Mouse (Mus musculus): ENCODE results near the gene Gm26558. TPM values are rescaled to one million over a fixed set of nuclear protein-coding genes. Genes with fewer than 3 reads are reported as not detected.

The Gm26558 gene
- polyA plus RNA-seq, 1 experiment from 2014 or later: 2.4 TPM

DNA sequence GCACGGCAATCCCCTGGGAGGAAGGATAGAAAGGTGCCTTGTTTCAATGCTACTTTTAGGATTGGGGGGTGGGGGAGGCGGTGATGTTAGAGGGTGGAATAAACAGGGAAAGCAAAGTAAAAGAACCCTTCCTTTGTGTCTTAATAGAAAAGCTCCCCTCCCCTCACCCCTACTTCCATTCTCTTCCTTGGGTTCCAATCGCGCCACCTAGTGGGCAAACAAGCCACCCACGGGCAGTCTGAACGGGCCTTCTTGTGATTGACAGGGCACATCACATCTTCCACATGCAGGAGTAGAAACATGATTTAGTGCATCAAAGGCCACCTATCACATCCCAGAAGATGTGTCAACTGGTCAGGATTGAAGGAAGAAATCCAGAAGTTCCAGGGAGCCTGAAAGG lies 41.7 kb downstream of the Gm26558 start:
- no peaks in the 10 kb centered on the region for H3K27me3 ChIP-seq
- WGBS: 24% methylated on average over 6 of the region's 6 CpGs
- H3K36me3 ChIP-seq: no peaks in the 10 kb centered on the region
- no peak overlapping the region for H3K4me2 ChIP-seq
- no peak overlapping the region for H3K4me3 ChIP-seq
- no peaks in the 10 kb centered on the region for H3K4me1 ChIP-seq (replicated peaks)
- H3K9me3 ChIP-seq (replicated peaks): no peaks in the 10 kb centered on the region
- no peak for ATAC-seq (replicated peaks; ENCODE audit: insufficient number of reproducible peaks, insufficient read depth, low FRiP score, low read depth)
- H3K27ac ChIP-seq: no peak overlapping the region
- no peak overlapping the region for H3K9ac ChIP-seq

DNA sequence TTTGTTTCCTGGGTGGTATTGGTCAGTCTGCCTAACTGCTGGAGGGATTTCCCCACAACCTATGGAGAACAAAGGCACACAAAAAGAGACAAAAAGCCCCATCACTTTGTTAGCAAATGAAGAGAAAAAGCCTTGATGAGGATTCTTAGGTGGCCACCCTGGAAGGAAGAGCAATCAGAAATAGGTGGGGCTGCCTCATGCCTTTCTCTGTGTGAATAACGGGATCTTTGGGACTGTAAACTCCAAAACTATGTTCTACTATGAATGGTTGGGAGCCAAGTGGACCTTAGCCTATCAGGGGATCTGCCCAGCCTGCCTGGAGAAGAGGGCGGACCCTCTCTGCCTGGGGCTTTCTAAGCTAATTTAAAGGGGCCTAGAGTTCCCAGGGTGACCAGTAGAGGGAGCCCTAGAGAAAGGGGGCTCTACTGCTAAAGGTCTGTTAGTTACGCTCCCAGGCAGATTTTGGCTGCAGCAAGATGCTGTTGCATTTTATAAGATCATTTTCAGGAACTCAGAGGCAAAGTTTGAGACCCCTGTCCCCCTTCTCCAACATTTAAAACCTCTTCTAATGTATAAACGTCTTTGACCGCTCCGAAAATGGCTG lies 42.6 kb downstream of the Gm26558 start:
- Histone ChIP-seq H3K27ac (no peak overlapping the region), H3K9ac (no peak overlapping the region), H3K4me1 (replicated peaks) (no peaks in the 10 kb centered on the region), H3K4me3 (no peak overlapping the region), H3K4me2 (no peak overlapping the region), H3K27me3 (no peaks in the 10 kb centered on the region), H3K9me3 (replicated peaks) (no peaks in the 10 kb centered on the region), H3K36me3 (no peaks in the 10 kb centered on the region)
- no peak for ATAC-seq (replicated peaks; ENCODE audit: insufficient number of reproducible peaks, insufficient read depth, low FRiP score, low read depth)
- 89% methylated on average over 6 of the region's 6 CpGs for WGBS

DNA sequence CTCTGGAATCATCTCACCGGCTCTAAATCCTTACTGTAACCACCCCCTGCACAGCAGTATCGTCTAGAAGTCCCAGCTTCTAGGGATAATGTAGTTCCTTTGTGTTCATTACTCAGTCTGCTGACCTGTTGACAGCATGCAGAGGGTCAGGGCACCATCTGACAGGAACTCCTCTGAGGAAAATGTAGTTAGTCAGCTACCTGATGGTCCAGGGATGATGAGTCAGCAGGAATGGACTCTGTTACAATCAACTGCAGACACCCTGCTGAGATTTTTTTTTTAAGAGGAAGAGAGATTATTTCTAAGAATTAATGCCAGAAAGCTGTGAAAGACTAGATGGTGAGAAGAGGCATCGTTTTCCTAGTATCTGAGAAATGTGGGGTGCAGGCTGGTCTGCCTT lies 45.3 kb downstream of the Gm26558 start:
- Histone ChIP-seq H3K27me3 (no peaks in the 10 kb centered on the region), H3K4me3 (no peak overlapping the region), H3K36me3 (no peaks in the 10 kb centered on the region), H3K4me1 (replicated peaks) (no peaks in the 10 kb centered on the region), H3K4me2 (no peak overlapping the region), H3K27ac (no peak overlapping the region), H3K9me3 (replicated peaks) (no peaks in the 10 kb centered on the region), H3K9ac (no peak overlapping the region)
- WGBS: 58% methylated on average over 3 of the region's 3 CpGs
- ATAC-seq (replicated peaks; ENCODE audit: insufficient number of reproducible peaks, insufficient read depth, low FRiP score, low read depth): no peak

DNA sequence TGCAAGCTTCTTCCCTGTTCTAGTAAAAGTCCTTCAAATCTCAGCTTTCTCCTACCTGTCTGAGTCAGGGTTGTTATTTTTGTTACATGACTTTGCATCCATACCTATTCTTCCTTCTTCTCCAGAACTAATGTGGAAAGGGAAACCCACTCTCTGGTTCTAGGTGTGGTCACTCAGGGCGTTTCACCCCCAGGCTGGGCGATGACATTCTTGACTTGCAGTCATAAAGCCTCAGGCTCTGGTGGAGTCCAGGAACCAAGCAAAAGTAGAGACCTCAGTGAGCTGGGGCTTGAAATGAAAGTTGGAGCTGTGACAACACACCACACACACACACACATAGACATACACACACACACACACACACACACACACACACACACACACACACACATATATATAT lies 45.8 kb downstream of the Gm26558 start:
- Histone ChIP-seq H3K4me1 (replicated peaks) (no peaks in the 10 kb centered on the region), H3K27ac (no peak overlapping the region), H3K9me3 (replicated peaks) (no peaks in the 10 kb centered on the region), H3K4me3 (no peak overlapping the region), H3K27me3 (no peaks in the 10 kb centered on the region), H3K36me3 (no peaks in the 10 kb centered on the region), H3K4me2 (no peak overlapping the region), H3K9ac (no peak overlapping the region)
- no peak for ATAC-seq (replicated peaks; ENCODE audit: insufficient number of reproducible peaks, insufficient read depth, low FRiP score, low read depth)
- 73% methylated on average over 2 of the region's 2 CpGs for WGBS

DNA sequence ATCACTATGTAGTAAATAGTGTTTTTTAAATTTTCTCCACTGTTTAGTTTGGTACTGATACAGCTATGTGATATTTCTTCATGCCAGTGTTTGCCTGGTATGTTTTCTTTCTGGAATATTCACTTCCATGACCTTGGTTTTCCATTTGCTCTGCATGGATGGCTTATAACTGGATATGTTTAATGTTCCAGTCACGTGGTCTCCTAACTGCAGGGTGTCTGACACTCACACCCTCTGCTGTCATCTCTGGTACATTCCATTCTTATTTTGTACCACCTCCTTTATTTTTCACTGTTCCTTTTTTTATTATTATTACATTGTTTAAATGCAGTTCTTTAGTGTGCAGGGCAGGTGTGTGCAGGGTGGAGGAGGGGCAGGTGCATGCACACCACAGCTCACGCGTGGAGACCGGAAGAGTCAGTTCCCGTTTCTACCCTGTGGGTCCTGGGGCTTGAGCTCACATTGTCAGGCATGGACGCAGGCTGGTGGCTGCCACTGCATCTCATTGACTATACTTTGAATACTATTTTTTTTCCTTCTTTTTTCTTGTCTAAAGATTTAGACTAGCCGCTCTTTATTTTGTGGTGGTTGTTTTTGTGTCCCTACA lies 47.1 kb downstream of the Gm26558 start:
- Histone ChIP-seq H3K9me3 (replicated peaks) (no peaks in the 10 kb centered on the region), H3K9ac (no peak overlapping the region), H3K4me1 (replicated peaks) (no peaks in the 10 kb centered on the region), H3K4me2 (no peak overlapping the region), H3K36me3 (no peaks in the 10 kb centered on the region), H3K27me3 (no peaks in the 10 kb centered on the region), H3K27ac (no peak overlapping the region), H3K4me3 (no peak overlapping the region)
- ATAC-seq (replicated peaks; ENCODE audit: insufficient number of reproducible peaks, insufficient read depth, low FRiP score, low read depth): no peak
- 81% methylated on average over 7 of the region's 7 CpGs for WGBS

Other genes with a start within 250 kb of the Gm26558 start
- gene Sp5, start 187.2 kb downstream of the Gm26558 start, polyA plus RNA-seq (2015; fragmentation: Nextera tagmentation; extraction: Ambion mirVana): 0.55 and 1.1 TPM in 2 replicates
- gene Erich2, start 153.3 kb downstream of the Gm26558 start, polyA plus RNA-seq (2015; fragmentation: Nextera tagmentation; extraction: Ambion mirVana): 0.66 and 1.3 TPM in 2 replicates
- 0.20 and 0.32 TPM in 2 replicates for gene Gad1, start 109.0 kb downstream of the Gm26558 start, polyA plus RNA-seq (2015; fragmentation: Nextera tagmentation; extraction: Ambion mirVana)
- 113 and 136 TPM in 2 replicates for gene Gorasp2, start 532 bp downstream of the Gm26558 start, polyA plus RNA-seq (2015; fragmentation: Nextera tagmentation; extraction: Ambion mirVana)
- 24.4 and 28.0 TPM in 2 replicates for gene Tlk1, start 163.6 kb upstream of the Gm26558 start, polyA plus RNA-seq (2015; fragmentation: Nextera tagmentation; extraction: Ambion mirVana)

Data from heart, embryonic 15.5 days (tissue).